Mouse (Mus musculus) C2C12 (cell line): ENCODE data around the gene Ankrd27.

ENCODE experiments used
- CTCF ChIP-seq: IDR thresholded peaks from one replicate; pipeline ENCODE4 v1.5.1; 2011; ENCODE audit not compliant: control insufficient read depth, insufficient read depth, insufficient read length
- MAX ChIP-seq: IDR thresholded peaks from one replicate; pipeline ENCODE4 v1.6.1; 2011; ENCODE audit warnings: mild to moderate bottlenecking, control low read depth
- MYOG ChIP-seq: IDR thresholded peaks from one replicate; pipeline ENCODE4 v1.6.1; 2011; ENCODE audit not compliant: control insufficient read depth, insufficient read length; ENCODE audit errors: extremely low read depth
- USF1 ChIP-seq: IDR thresholded peaks from one replicate; pipeline ENCODE4 v1.6.1; 2011; ENCODE audit warnings: low read depth, mild to moderate bottlenecking, control low read depth, moderate library complexity

GRCm38 (mm10) chr7:35584786-35585190 is 1.3 kb upstream of the Ankrd27 start:
- TF ChIP-seq CTCF: no peak
- no peak for TF ChIP-seq MYOG
- no peak for TF ChIP-seq MAX
- no peak for TF ChIP-seq USF1
